In genomic region chr14:48472179-48472578, GRCm38 (mm10) we compare ENCODE assay signal across 14 mouse cellular contexts. TPM values are rescaled to one million over a fixed set of nuclear protein-coding genes. Genes with fewer than 3 reads are reported as not detected.
DNase-seq lines count a peak whose midpoint lies in the region; ATAC-seq lines count a peak whose summit lies in the region.
"Had no signal": no experiment of that assay in that cellular context is flagged by ENCODE, and none has a peak within 500 bp of the region (broad histone marks: within the 10 kb centered on the region; RNA-seq: fewer than 3 reads in every experiment).

No protein-coding gene starts in this region.

- DNase-seq in left cerebral cortex, adult 11 months (ENCODE audit: low spot score): peak; percentile 59
- no peak for DNase-seq in left cerebral cortex, postnatal 4 days
- peak; percentile 49 for DNase-seq in layer of hippocampus, adult 9-10 months (ENCODE audit: low spot score)
- peak; percentile 47 to 66 for DNase-seq in left cerebral cortex, postnatal 10 days (ENCODE audit: extremely low spot score in 1 of 2, low spot score in 2 of 2)
- peak; percentile 68 for DNase-seq in right cerebral cortex, postnatal 36 days (ENCODE audit: low spot score in 2 of 2)
- DNase-seq in cerebellum, adult 9-11 months: no peak
- DNase-seq in yolk sac, embryonic 10.5 days (ENCODE audit: low spot score): no peak
- DNase-seq: cerebellum, postnatal 10 days; gastrocnemius, postnatal 14 days; kidney, adult 18-20 months; lung, postnatal 4 days; midbrain, embryonic 14.5 days had no signal

- intact Hi-C loops in left cerebral cortex, postnatal 4 days (cut with DNase I): no loop called here
- intact Hi-C loops in left cerebral cortex, postnatal 10 days (cut with DNase I): no loop called here

- no peak for ATAC-seq in erythroid progenitor cell, adult 5-6 weeks (replicated peaks; ENCODE audit: low FRiP score, poor library complexity, severe bottlenecking)
- ATAC-seq: Patski had no signal

RNA-seq across cellular contexts. Expression of gene Tmem260, which starts 26.3 kb away (rescaled TPM):
- total RNA-seq in left cerebral cortex, postnatal 4 days (2021): 10 to 100 TPM; 18.4 to 21.3 TPM
- total RNA-seq in left cerebral cortex, postnatal 10 days (2021): 10 to 100 TPM; 18.6 to 18.7 TPM
- total RNA-seq in erythroid progenitor cell, adult 5-6 weeks (2015; ENCODE audit: low replicate concordance): 16.2 and 18.9 TPM in 2 replicates
- total RNA-seq in erythroid progenitor cell, adult 5-6 weeks (2017; ENCODE audit: low replicate concordance): 22.3 and 23.5 TPM in 2 replicates

Comparison
In these comparisons a context has a peak if more than half of its experiments do, and no peak if none do; other contexts are left out.
1. DNase-seq: peak in left cerebral cortex, adult 11 months (single experiment), layer of hippocampus, adult 9-10 months (single experiment), left cerebral cortex, postnatal 10 days (2 of 2) and right cerebral cortex, postnatal 36 days (2 of 2); none in left cerebral cortex, postnatal 4 days (single experiment), cerebellum, adult 9-11 months (single experiment) and yolk sac, embryonic 10.5 days (single experiment).